Mouse (Mus musculus) midbrain, embryonic 16.5 days (tissue): Measurements from ENCODE around the gene Serp2. TPM values are rescaled to one million over a fixed set of nuclear protein-coding genes. Genes with fewer than 3 reads are reported as not detected.

Experiments
- ATAC-seq: fragments of 200-750 bp; cut with Nextera tagmentation; 2 replicates; pipeline ENCODE4 v1.8.0; 2017; ENCODE audit warnings: moderate TSS enrichment
- H3K27ac ChIP-seq: fragments of 300-500 bp; sonication (generic); 2 replicates; pipeline ENCODE4 v1.5.1; 2014; ENCODE audit warnings: mild to moderate bottlenecking, low read length, mixed read lengths
- H3K27me3 ChIP-seq: fragments of 300-500 bp; sonication (generic); 2 replicates; pipeline ENCODE4 v1.6.1; 2014; ENCODE audit warnings: low read depth, low read length, mixed read lengths; ENCODE audit not compliant: control insufficient read depth, insufficient read depth
- H3K36me3 ChIP-seq: fragments of 300-500 bp; sonication (generic); 2 replicates; pipeline ENCODE4 v1.6.1; 2014; ENCODE audit warnings: mild to moderate bottlenecking, low read length, moderate library complexity, mixed read lengths; ENCODE audit not compliant: control insufficient read depth, insufficient read depth
- H3K4me1 ChIP-seq: fragments of 300-500 bp; sonication (generic); 2 replicates; pipeline ENCODE4 v1.6.1; 2014; ENCODE audit warnings: mild to moderate bottlenecking, low read length, mixed read lengths; ENCODE audit not compliant: control insufficient read depth, insufficient read depth
- H3K4me2 ChIP-seq: fragments of 300-500 bp; sonication (generic); 2 replicates; pipeline ENCODE4 v1.6.1; 2014; ENCODE audit warnings: mild to moderate bottlenecking, low read length, mixed read lengths
- H3K4me3 ChIP-seq: fragments of 300-500 bp; sonication (generic); 2 replicates; pipeline ENCODE4 v1.5.1; 2014; ENCODE audit warnings: low read depth, mild to moderate bottlenecking, low read length, moderate library complexity, mixed read lengths
- H3K9ac ChIP-seq: fragments of 300-500 bp; sonication (generic); 2 replicates; pipeline ENCODE4 v1.6.1; 2014; ENCODE audit warnings: low read depth, low read length, mixed read lengths
- H3K9me3 ChIP-seq: fragments of 300-500 bp; sonication (generic); replicated peaks from 2 replicates; pipeline ENCODE4 v1.6.1; 2014; ENCODE audit warnings: mild to moderate bottlenecking, low read length, mixed read lengths; ENCODE audit not compliant: control insufficient read depth, poor library complexity, severe bottlenecking
- WGBS: fragments of 180-500 bp; shearing (Covaris S2); extraction: QIAGEN DNeasy Blood & Tissue Kit; methylation state at CpG from one replicate; pipeline ENCODE4 v1.1.7; 2014; 5-methylcytosine and 5-hydroxymethylcytosine counted together
- polyA plus RNA-seq: library from polyadenylated mRNA; unstranded; fragments of >200 nt; fragmentation: Nextera tagmentation; extraction: Ambion mirVana; gene quantifications from 2 replicates; pipeline ENCODE4 v1.2.1, GENCODE M21; 2015

The Serp2 gene
- polyA plus RNA-seq, 1 experiment from 2014 or later: 239 TPM

DNA sequence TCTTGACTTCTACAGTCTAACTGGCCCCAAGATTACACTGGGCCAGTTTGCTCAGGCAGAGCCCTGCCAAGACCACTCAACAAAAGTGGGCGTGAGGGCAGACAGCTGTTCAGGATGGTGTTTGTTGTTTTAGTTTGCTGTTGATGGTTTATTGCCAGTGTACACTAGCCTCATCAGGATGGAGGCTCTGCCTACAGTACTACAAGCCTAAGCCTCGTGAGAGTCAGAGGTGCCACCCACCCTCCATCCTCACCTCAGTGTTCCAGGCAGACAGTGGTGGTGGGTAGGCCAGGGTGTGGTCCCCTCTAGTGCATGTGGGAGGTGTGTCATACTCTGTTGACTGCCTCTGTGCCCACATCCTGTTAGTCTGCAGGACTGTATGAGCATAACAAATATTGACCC is 23.0 kb upstream of the Serp2 start:
- WGBS: 87% methylated on average over 2 of the region's 2 CpGs
- no peak for ATAC-seq

GRCm38 (mm10) chr14:76577840-76578239 is 21.2 kb upstream of the Serp2 start:
- ATAC-seq: no peak
- no peaks in the 10 kb centered on the region for H3K36me3 ChIP-seq
- H3K9me3 ChIP-seq: no peaks in the 10 kb centered on the region
- 46% methylated on average over 2 of the region's 2 CpGs for WGBS
- H3K9ac ChIP-seq: no peak overlapping the region
- H3K4me3 ChIP-seq: no peak overlapping the region
- no peaks in the 10 kb centered on the region for H3K27me3 ChIP-seq
- no peaks in the 10 kb centered on the region for H3K4me1 ChIP-seq
- H3K4me2 ChIP-seq: no peak overlapping the region
- H3K27ac ChIP-seq: no peak overlapping the region

More for the DNA sequence above, 23.0 kb upstream of the Serp2 start:
- Histone ChIP-seq H3K4me1 (no peaks in the 10 kb centered on the region), H3K9me3 (no peaks in the 10 kb centered on the region), H3K4me2 (no peak overlapping the region), H3K9ac (no peak overlapping the region), H3K27ac (no peak overlapping the region), H3K36me3 (no peaks in the 10 kb centered on the region), H3K4me3 (no peak overlapping the region), H3K27me3 (no peaks in the 10 kb centered on the region)

- Histone ChIP-seq H3K27ac (no peak overlapping the region), H3K27me3 (no peaks in the 10 kb centered on the region)
- no peak for ATAC-seq
Observed at GRCm38 (mm10) chr14:76570292-76570691, 13.6 kb upstream of the Serp2 start.

DNA sequence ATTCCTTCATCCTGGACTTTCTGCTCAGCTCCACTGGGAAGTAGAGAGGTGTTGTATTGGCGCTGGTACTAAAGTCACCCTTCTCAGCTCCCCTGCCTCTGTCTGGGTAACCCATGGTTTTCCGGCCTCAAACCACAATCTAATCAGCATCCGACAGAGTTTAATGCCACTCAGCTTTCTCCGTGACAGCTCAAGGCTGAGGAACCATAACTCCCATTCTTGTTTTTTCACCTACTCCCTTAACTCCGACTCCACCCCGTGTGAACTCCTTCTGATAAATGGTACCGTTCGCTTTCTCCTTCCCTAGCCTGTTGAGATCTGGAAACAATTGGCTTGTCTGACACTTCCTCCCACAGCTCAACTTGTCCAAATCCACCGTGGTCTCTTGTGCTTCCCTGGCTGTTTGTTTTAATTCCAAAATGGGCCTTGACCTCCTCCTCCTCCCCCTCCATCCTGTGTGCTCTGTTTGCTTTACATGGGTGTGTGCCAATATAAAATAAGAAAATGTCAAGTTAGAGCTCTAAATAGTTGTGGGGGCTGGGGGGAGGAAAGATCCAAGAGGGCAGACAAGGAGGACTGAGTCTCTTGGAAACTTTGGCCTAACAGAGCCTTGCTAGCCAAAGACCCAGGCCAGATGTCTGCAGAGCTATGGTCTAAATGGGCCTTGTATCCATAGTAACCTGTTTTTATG is 12.7 kb upstream of the Serp2 start:
- Histone ChIP-seq H3K9me3 (no peaks in the 10 kb centered on the region), H3K9ac (no peak overlapping the region), H3K4me1 (no peaks in the 10 kb centered on the region), H3K27ac (no peak overlapping the region), H3K4me3 (no peak overlapping the region), H3K27me3 (no peaks in the 10 kb centered on the region), H3K4me2 (no peak overlapping the region), H3K36me3 (no peaks in the 10 kb centered on the region)
- ATAC-seq: no peak
- 71% methylated on average over 9 of the region's 9 CpGs for WGBS

More at GRCm38 (mm10) chr14:76570292-76570691, 13.6 kb upstream of the Serp2 start:
- Histone ChIP-seq H3K36me3 (no peaks in the 10 kb centered on the region), H3K4me2 (no peak overlapping the region), H3K4me3 (no peak overlapping the region), H3K9ac (no peak overlapping the region), H3K4me1 (no peaks in the 10 kb centered on the region), H3K9me3 (no peaks in the 10 kb centered on the region)
- WGBS: 89% methylated on average over 7 of the region's 7 CpGs

GRCm38 (mm10) chr14:76568548-76568947 is 11.9 kb upstream of the Serp2 start:
- Histone ChIP-seq H3K4me3 (no peak overlapping the region), H3K9me3 (no peaks in the 10 kb centered on the region), H3K27ac (no peak overlapping the region), H3K27me3 (no peaks in the 10 kb centered on the region), H3K36me3 (no peaks in the 10 kb centered on the region), H3K4me2 (no peak overlapping the region), H3K4me1 (no peaks in the 10 kb centered on the region), H3K9ac (no peak overlapping the region)
- ATAC-seq: no peak
- WGBS: 78% methylated on average over 9 of the region's 9 CpGs

DNA sequence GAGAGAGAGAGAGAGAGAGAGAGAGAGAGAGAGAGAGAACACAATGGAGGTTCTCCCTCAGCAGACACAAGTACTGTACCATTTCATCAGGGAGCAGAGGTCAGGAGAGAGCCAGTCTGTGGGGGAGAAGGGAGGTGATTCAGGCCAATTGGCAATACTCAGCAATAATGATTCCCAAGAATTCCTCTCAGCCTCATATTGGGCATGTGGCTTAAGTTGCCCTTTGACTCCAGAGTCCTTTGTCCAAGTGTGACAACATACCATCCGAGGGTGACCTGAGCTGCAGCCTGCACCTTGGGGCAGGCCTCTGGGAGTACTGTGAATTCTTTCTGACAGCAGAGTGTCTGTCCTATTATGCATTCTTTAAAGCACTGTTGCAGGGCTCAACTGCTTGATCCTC is 10.6 kb upstream of the Serp2 start:
- ATAC-seq: no peak
- H3K4me1 ChIP-seq: no peaks in the 10 kb centered on the region

DNA sequence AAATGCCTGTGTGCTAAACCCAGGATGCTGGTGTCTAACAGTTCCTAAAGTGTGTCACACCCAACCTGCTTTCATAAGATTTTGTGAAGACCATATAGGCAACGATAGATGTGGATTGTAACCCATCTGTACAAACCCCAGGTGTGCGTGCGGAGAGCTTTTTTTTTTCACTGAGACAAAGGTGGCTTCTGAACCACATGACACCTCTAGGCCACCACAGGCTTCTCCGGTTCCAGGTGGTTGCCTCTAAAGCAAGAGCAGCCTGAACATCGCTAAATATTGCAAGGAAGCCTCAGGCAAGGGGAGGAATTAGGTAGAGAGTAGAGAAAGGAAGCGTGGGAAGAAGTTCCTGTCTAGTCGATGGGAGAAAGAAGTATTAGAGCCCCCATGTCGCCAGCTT is 10.0 kb upstream of the Serp2 start:
- no peak overlapping the region for H3K4me2 ChIP-seq

More for the DNA sequence above, 10.6 kb upstream of the Serp2 start:
- Histone ChIP-seq H3K4me3 (no peak overlapping the region), H3K9ac (no peak overlapping the region), H3K36me3 (no peaks in the 10 kb centered on the region), H3K27ac (no peak overlapping the region), H3K9me3 (no peaks in the 10 kb centered on the region), H3K27me3 (no peaks in the 10 kb centered on the region), H3K4me2 (no peak overlapping the region)
- WGBS: 27% methylated on average over 1 of the region's 1 CpGs

GRCm38 (mm10) chr14:76566193-76566592 is 9.5 kb upstream of the Serp2 start:
- Histone ChIP-seq H3K4me2 (no peak overlapping the region), H3K27ac (no peak overlapping the region), H3K4me1 (no peaks in the 10 kb centered on the region), H3K9me3 (no peaks in the 10 kb centered on the region), H3K4me3 (no peak overlapping the region), H3K9ac (no peak overlapping the region), H3K36me3 (no peaks in the 10 kb centered on the region), H3K27me3 (no peaks in the 10 kb centered on the region)
- WGBS: 91% methylated on average over 4 of the region's 4 CpGs
- no peak for ATAC-seq

More for the DNA sequence above, 10.0 kb upstream of the Serp2 start:
- H3K4me3 ChIP-seq: no peak overlapping the region
- H3K36me3 ChIP-seq: no peaks in the 10 kb centered on the region
- no peak overlapping the region for H3K27ac ChIP-seq
- H3K9me3 ChIP-seq: no peaks in the 10 kb centered on the region
- H3K27me3 ChIP-seq: no peaks in the 10 kb centered on the region
- no peak for ATAC-seq
- H3K4me1 ChIP-seq: no peaks in the 10 kb centered on the region
- WGBS: 85% methylated on average over 8 of the region's 8 CpGs
- H3K9ac ChIP-seq: no peak overlapping the region

DNA sequence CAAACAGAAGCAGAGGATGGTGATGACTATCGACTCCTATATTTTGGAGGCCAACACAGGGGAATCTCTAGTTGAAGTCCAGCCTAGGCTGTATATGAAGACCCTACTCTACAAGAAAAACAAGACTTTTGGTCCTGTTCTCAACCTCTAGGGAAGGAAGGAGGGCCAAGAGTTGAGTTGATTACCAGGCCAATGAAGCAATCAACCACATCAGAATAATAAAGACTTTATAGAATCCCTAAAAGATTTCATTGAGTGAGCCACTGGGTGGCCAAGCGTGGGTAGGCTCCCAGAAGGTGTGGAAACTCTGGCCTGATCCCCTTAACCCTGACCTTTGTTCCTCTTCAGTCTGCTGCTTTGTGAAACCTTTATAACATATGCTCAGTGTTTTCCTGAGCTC is 2.5 kb upstream of the Serp2 start:
- Histone ChIP-seq H3K4me2 (no peak overlapping the region), H3K9ac (no peak overlapping the region), H3K4me3 (no peak overlapping the region), H3K9me3 (no peaks in the 10 kb centered on the region), H3K27ac (no peak overlapping the region), H3K27me3 (no peaks in the 10 kb centered on the region), H3K36me3 (no peaks in the 10 kb centered on the region), H3K4me1 (peaks cover 9% of the 10 kb centered on the region)
- no peak for ATAC-seq
- WGBS: 87% methylated on average over 2 of the region's 2 CpGs
